Mouse (Mus musculus): Measurements from ENCODE around the gene Hmcn2. TPM values are rescaled to one million over a fixed set of nuclear protein-coding genes. Genes with fewer than 3 reads are reported as not detected.

The Hmcn2 gene
- polyA plus RNA-seq, 1 experiment = 4.1 TPM

DNA sequence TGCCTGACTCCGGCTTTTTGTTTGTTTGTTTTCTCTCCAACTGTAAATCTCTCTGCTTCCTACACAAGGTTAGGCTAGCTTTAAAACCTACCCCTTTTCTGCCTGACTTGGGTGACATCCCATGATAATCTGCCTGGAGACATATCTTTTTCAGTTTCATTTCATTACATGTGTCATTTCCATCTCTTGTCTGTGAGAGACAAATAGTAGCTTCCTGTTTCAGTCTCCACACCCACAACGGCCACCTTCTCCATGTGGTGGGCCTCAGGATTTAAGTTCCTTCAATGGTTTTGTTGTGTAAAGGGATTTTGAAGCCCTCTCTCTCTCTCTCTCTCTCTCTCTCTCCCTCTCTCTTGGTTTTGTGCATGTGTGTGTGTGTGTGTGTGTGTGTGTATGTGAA is 133.3 kb downstream of the Hmcn2 start:
- no peak for TF ChIP-seq MAX (IDR thresholded peaks at IDR 0.05)
- TF ChIP-seq CTCF (IDR thresholded peaks at IDR 0.05; ENCODE audit: control insufficient read depth, insufficient read depth, insufficient read length) = no peak
- no peak for TF ChIP-seq USF1 (IDR thresholded peaks at IDR 0.05; ENCODE audit: low read depth)
- no peak for TF ChIP-seq FOSL1 (IDR thresholded peaks at IDR 0.05; ENCODE audit: insufficient read depth, low read length, poor library complexity, severe bottlenecking)
- TF ChIP-seq MYOD1 (IDR thresholded peaks at IDR 0.05; ENCODE audit: control insufficient read depth, insufficient read length, low read depth) = no peak
- no peak for TF ChIP-seq CEBPB (IDR thresholded peaks at IDR 0.05; ENCODE audit: low read depth)
- TF ChIP-seq MYOG (IDR thresholded peaks at IDR 0.05; ENCODE audit: control insufficient read depth, extremely low read depth, insufficient read length) = no peak
- H3K27me3 ChIP-seq (ENCODE audit: control insufficient read depth, insufficient read depth, insufficient read length) = no peaks in the 10 kb centered on the region
- no peak overlapping the region for H3ac ChIP-seq (ENCODE audit: control insufficient read depth, insufficient read length, low read depth)
- no peaks in the 10 kb centered on the region for H3K79me2 ChIP-seq (ENCODE audit: control insufficient read depth, insufficient read depth)
- H3K4me3 ChIP-seq (ENCODE audit: insufficient read depth, poor library complexity, severe bottlenecking) = no peak overlapping the region
- no peaks in the 10 kb centered on the region for H3K36me3 ChIP-seq (ENCODE audit: control insufficient read depth, insufficient read depth)
- no peaks in the 10 kb centered on the region for H3K79me3 ChIP-seq (ENCODE audit: low read depth)

DNA sequence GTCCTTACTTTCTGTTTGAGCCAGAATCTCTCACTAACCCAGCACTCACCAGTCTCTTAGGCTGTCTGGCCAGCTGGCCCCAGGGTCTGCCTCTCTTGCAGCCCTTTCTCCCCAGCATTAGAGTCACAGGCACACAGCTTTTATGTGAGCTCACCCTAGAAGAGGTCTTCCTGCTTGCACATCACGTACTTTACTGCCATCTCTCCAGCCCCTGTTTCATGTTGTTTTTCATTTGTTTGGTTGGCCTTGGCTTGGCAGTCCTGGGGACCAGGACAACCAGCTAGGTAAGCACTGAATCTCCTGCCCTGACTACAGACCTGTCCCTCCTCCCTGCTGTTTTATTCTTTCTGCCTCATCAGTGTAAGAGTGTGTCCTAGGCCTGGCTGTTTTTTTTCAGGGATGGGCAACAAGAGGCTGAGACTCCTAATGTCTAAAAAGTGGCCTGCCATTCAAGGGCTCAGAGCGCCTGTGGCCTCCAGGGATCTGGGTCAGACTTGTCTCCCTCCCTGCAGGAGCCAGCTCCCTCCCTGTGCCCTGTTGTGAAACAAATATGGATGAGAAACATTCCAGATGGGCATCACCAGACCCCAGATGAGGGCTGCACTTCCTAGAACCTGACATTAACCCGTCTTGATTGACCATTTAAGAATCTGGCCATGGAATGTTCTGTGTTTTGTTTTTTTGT is 134.7 kb downstream of the Hmcn2 start:
- no peaks in the 10 kb centered on the region for H3K36me3 ChIP-seq (ENCODE audit: control insufficient read depth, insufficient read depth)
- no peaks in the 10 kb centered on the region for H3K79me3 ChIP-seq (ENCODE audit: low read depth)
- H3ac ChIP-seq (ENCODE audit: control insufficient read depth, insufficient read length, low read depth) = no peak overlapping the region
- H3K79me2 ChIP-seq (ENCODE audit: control insufficient read depth, insufficient read depth) = no peaks in the 10 kb centered on the region
- H3K27me3 ChIP-seq (ENCODE audit: control insufficient read depth, insufficient read depth, insufficient read length) = no peaks in the 10 kb centered on the region
- no peak for TF ChIP-seq MYOD1 (IDR thresholded peaks at IDR 0.05; ENCODE audit: control insufficient read depth, insufficient read length, low read depth)
- no peak for TF ChIP-seq MYOG (IDR thresholded peaks at IDR 0.05; ENCODE audit: control insufficient read depth, extremely low read depth, insufficient read length)
- no peak for TF ChIP-seq USF1 (IDR thresholded peaks at IDR 0.05; ENCODE audit: low read depth)
- no peak for TF ChIP-seq CTCF (IDR thresholded peaks at IDR 0.05; ENCODE audit: control insufficient read depth, insufficient read depth, insufficient read length)
- TF ChIP-seq FOSL1 (IDR thresholded peaks at IDR 0.05; ENCODE audit: insufficient read depth, low read length, poor library complexity, severe bottlenecking) = no peak
- TF ChIP-seq CEBPB (IDR thresholded peaks at IDR 0.05; ENCODE audit: low read depth) = no peak
- TF ChIP-seq MAX (IDR thresholded peaks at IDR 0.05) = no peak
- H3K4me3 ChIP-seq (ENCODE audit: insufficient read depth, poor library complexity, severe bottlenecking) = no peak overlapping the region

DNA sequence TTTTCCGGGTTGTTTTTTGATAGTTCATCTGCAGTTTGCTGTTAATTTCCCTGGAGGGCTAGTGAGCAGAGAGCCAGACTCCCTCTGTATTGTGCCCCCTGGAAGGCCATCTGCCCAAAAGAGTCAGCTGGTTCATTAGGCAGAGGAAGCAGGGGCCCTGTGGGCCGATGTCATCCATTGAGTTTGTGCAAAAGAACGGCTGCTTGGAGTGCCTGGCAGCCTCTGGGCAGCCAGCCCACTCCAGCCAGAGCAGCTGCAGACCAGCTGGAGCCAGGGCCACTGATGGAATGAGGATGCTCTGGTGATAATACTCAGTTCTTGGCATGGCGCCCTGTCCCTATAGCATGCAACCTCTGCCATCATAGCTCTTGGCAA is 135.2 kb downstream of the Hmcn2 start:
- no peaks in the 10 kb centered on the region for H3K36me3 ChIP-seq (ENCODE audit: control insufficient read depth, insufficient read depth)
- TF ChIP-seq MYOD1 (IDR thresholded peaks at IDR 0.05; ENCODE audit: control insufficient read depth, insufficient read length, low read depth) = peak; percentile 94
- peak; percentile 34 for TF ChIP-seq USF1 (IDR thresholded peaks at IDR 0.05; ENCODE audit: low read depth)
- no peak for TF ChIP-seq FOSL1 (IDR thresholded peaks at IDR 0.05; ENCODE audit: insufficient read depth, low read length, poor library complexity, severe bottlenecking)
- no peak for TF ChIP-seq CTCF (IDR thresholded peaks at IDR 0.05; ENCODE audit: control insufficient read depth, insufficient read depth, insufficient read length)
- no peak for TF ChIP-seq CEBPB (IDR thresholded peaks at IDR 0.05; ENCODE audit: low read depth)

GRCm38 (mm10) chr2:31449902-31450301 is 135.7 kb downstream of the Hmcn2 start:
- H3ac ChIP-seq (ENCODE audit: control insufficient read depth, insufficient read length, low read depth) = no peak overlapping the region
- H3K27me3 ChIP-seq (ENCODE audit: control insufficient read depth, insufficient read depth, insufficient read length) = no peaks in the 10 kb centered on the region
- no peak overlapping the region for H3K4me3 ChIP-seq (ENCODE audit: insufficient read depth, poor library complexity, severe bottlenecking)
- no peaks in the 10 kb centered on the region for H3K36me3 ChIP-seq (ENCODE audit: control insufficient read depth, insufficient read depth)
- no peaks in the 10 kb centered on the region for H3K79me2 ChIP-seq (ENCODE audit: control insufficient read depth, insufficient read depth)
- no peaks in the 10 kb centered on the region for H3K79me3 ChIP-seq (ENCODE audit: low read depth)
- TF ChIP-seq MYOG (IDR thresholded peaks at IDR 0.05; ENCODE audit: control insufficient read depth, extremely low read depth, insufficient read length) (no peak), MYOD1 (IDR thresholded peaks at IDR 0.05; ENCODE audit: control insufficient read depth, insufficient read length, low read depth) (no peak), CEBPB (IDR thresholded peaks at IDR 0.05; ENCODE audit: low read depth) (no peak), MAX (IDR thresholded peaks at IDR 0.05) (no peak), USF1 (IDR thresholded peaks at IDR 0.05; ENCODE audit: low read depth) (no peak), CTCF (IDR thresholded peaks at IDR 0.05; ENCODE audit: control insufficient read depth, insufficient read depth, insufficient read length) (no peak), FOSL1 (IDR thresholded peaks at IDR 0.05; ENCODE audit: insufficient read depth, low read length, poor library complexity, severe bottlenecking) (no peak)

More for the DNA sequence above, 135.2 kb downstream of the Hmcn2 start:
- Histone ChIP-seq H3K27me3 (ENCODE audit: control insufficient read depth, insufficient read depth, insufficient read length) (no peaks in the 10 kb centered on the region), H3K4me3 (ENCODE audit: insufficient read depth, poor library complexity, severe bottlenecking) (no peak overlapping the region), H3K79me2 (ENCODE audit: control insufficient read depth, insufficient read depth) (no peaks in the 10 kb centered on the region), H3ac (ENCODE audit: control insufficient read depth, insufficient read length, low read depth) (no peak overlapping the region), H3K79me3 (ENCODE audit: low read depth) (no peaks in the 10 kb centered on the region)

DNA sequence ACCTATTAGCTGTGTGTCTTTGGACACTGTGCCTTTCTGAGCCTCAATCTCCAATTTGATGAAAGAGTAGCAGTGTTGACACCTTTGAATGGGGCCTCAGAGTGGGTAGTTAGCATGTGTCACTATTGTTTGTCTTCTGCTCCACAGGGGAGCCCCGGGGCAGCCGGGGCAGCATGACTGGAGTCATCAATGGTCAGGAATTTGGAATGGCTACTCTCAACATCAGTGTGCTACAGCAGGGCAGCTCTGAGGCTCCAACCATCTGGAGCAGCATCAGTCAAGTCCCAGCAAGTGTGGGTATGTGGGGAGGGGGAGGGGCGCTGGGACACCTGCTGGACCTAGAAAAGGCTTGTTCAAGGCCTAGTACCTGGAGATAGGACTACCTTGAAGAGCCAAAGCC is 136.4 kb downstream of the Hmcn2 start:
- Histone ChIP-seq H3K79me2 (ENCODE audit: control insufficient read depth, insufficient read depth) (peaks cover 3% of the 10 kb centered on the region), H3K79me3 (ENCODE audit: low read depth) (no peaks in the 10 kb centered on the region), H3K4me3 (ENCODE audit: insufficient read depth, poor library complexity, severe bottlenecking) (no peak overlapping the region), H3K27me3 (ENCODE audit: control insufficient read depth, insufficient read depth, insufficient read length) (no peaks in the 10 kb centered on the region), H3K36me3 (ENCODE audit: control insufficient read depth, insufficient read depth) (no peaks in the 10 kb centered on the region), H3ac (ENCODE audit: control insufficient read depth, insufficient read length, low read depth) (no peak overlapping the region)
- TF ChIP-seq MYOG (IDR thresholded peaks at IDR 0.05; ENCODE audit: control insufficient read depth, extremely low read depth, insufficient read length) = no peak
- TF ChIP-seq MYOD1 (IDR thresholded peaks at IDR 0.05; ENCODE audit: control insufficient read depth, insufficient read length, low read depth) = no peak
- TF ChIP-seq CEBPB (IDR thresholded peaks at IDR 0.05; ENCODE audit: low read depth) = no peak
- TF ChIP-seq USF1 (IDR thresholded peaks at IDR 0.05; ENCODE audit: low read depth) = no peak
- no peak for TF ChIP-seq FOSL1 (IDR thresholded peaks at IDR 0.05; ENCODE audit: insufficient read depth, low read length, poor library complexity, severe bottlenecking)
- no peak for TF ChIP-seq MAX (IDR thresholded peaks at IDR 0.05)
- TF ChIP-seq CTCF (IDR thresholded peaks at IDR 0.05; ENCODE audit: control insufficient read depth, insufficient read depth, insufficient read length) = no peak

All from C2C12 (cell line).